Mouse (Mus musculus) C2C12 (cell line): ENCODE data around the gene Clec4a4.

Experiments
- CTCF ChIP-seq: IDR thresholded peaks from one replicate; pipeline ENCODE4 v1.5.1; 2011; ENCODE audit not compliant: control insufficient read depth, insufficient read depth, insufficient read length
- FOSL1 ChIP-seq: IDR thresholded peaks from one replicate; pipeline ENCODE4 v1.8.0; 2011; ENCODE audit warnings: mild to moderate bottlenecking, low read length; ENCODE audit not compliant: poor library complexity, insufficient read depth, severe bottlenecking
- MAX ChIP-seq: IDR thresholded peaks from one replicate; pipeline ENCODE4 v1.6.1; 2011; ENCODE audit warnings: mild to moderate bottlenecking, control low read depth
- MYOD1 ChIP-seq: IDR thresholded peaks from one replicate; pipeline ENCODE4 v1.6.1; 2011; ENCODE audit warnings: low read depth; ENCODE audit not compliant: control insufficient read depth, insufficient read length
- MYOG ChIP-seq: IDR thresholded peaks from one replicate; pipeline ENCODE4 v1.6.1; 2011; ENCODE audit not compliant: control insufficient read depth, insufficient read length; ENCODE audit errors: extremely low read depth
- USF1 ChIP-seq: IDR thresholded peaks from one replicate; pipeline ENCODE4 v1.6.1; 2011; ENCODE audit warnings: low read depth, mild to moderate bottlenecking, control low read depth, moderate library complexity

DNA sequence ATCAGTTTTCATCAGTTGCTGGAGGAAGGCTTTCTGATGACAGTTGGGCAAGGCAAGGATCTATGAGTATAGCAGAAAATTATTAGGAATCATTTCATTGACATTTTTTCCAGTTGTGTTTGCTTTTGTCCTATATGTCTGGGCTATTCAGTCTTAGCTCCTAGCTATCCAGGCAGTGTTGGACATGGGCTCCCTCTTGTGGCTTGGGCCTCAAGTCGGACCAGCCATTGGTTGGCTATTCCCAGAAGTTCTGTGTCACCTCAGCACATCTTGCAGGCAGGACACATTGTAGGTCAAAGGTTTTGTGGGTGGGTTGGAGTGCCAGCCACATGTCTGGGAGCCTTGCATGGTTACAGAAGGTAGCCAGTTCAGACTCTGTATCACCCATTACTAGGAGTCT is 15.4 kb downstream of the Clec4a4 start:
- TF ChIP-seq MAX (no peak), CTCF (no peak), MYOG (no peak), MYOD1 (no peak), USF1 (no peak), FOSL1 (no peak)
